Comparison of ENCODE assay signal across 8 mouse cellular contexts in genomic region chr12:103142550-103143010, GRCm38 (mm10).
DNase-seq lines count a peak whose midpoint lies in the region; ATAC-seq and TF ChIP-seq lines count a peak whose summit lies in the region.

No protein-coding gene starts in this region.

- 0 out of 2 replicates have a peak, but pooled peaks have one; percentile 23 for ATAC-seq in forebrain, embryonic 13.5 days
- no peak for ATAC-seq in forebrain, embryonic 11.5 days (replicated peaks; ENCODE audit: low FRiP score)
- ATAC-seq in stomach, postnatal 0 days (ENCODE audit: low FRiP score, low TSS enrichment) = no peak

- H3K9me3 ChIP-seq in forebrain, embryonic 13.5 days (replicated peaks) = peaks cover 9% of the 10 kb centered on the region
- H3K9me3 ChIP-seq in forebrain, embryonic 11.5 days (ENCODE audit: control insufficient read depth, low read length) = no peaks in the 10 kb centered on the region
- H3K9me3 ChIP-seq in stomach, postnatal 0 days (ENCODE audit: control insufficient read depth, low read length) = no peaks in the 10 kb centered on the region

- WGBS in forebrain, embryonic 13.5 days = 67% methylated on average over 9 of the region's 9 CpGs
- 71% methylated on average over 9 of the region's 9 CpGs for WGBS in forebrain, embryonic 11.5 days
- WGBS in stomach, postnatal 0 days = 53% methylated on average over 9 of the region's 9 CpGs

- no peaks in the 10 kb centered on the region for H3K4me1 ChIP-seq in forebrain, embryonic 13.5 days
- no peaks in the 10 kb centered on the region for H3K4me1 ChIP-seq in forebrain, embryonic 11.5 days (replicated peaks; ENCODE audit: control insufficient read depth, insufficient read depth, low read length)
- no peaks in the 10 kb centered on the region for H3K4me1 ChIP-seq in stomach, postnatal 0 days (replicated peaks; ENCODE audit: control insufficient read depth, insufficient read depth)

- peaks cover 12% of the 10 kb centered on the region for H3K36me3 ChIP-seq in forebrain, embryonic 13.5 days (ENCODE audit: poor library complexity, severe bottlenecking)
- no peaks in the 10 kb centered on the region for H3K36me3 ChIP-seq in forebrain, embryonic 11.5 days (ENCODE audit: control insufficient read depth, insufficient read depth, low read length)
- H3K36me3 ChIP-seq in stomach, postnatal 0 days (ENCODE audit: control insufficient read depth, insufficient read depth, low read length) = no peaks in the 10 kb centered on the region

- H3K27ac ChIP-seq in forebrain, embryonic 13.5 days = no peak overlapping the region
- no peak overlapping the region for H3K27ac ChIP-seq in forebrain, embryonic 11.5 days (ENCODE audit: low read depth, low read length)
- H3K27ac ChIP-seq in stomach, postnatal 0 days (replicated peaks) = no peak overlapping the region

- no peak overlapping the region for H3K4me2 ChIP-seq in forebrain, embryonic 13.5 days
- H3K4me2 ChIP-seq in forebrain, embryonic 11.5 days (ENCODE audit: low read depth, low read length, severe bottlenecking) = no peak overlapping the region
- no peak overlapping the region for H3K4me2 ChIP-seq in stomach, postnatal 0 days (replicated peaks; ENCODE audit: low read depth)

- no peaks in the 10 kb centered on the region for H3K27me3 ChIP-seq in forebrain, embryonic 13.5 days
- no peaks in the 10 kb centered on the region for H3K27me3 ChIP-seq in forebrain, embryonic 11.5 days (ENCODE audit: control insufficient read depth, insufficient read depth, low read length)
- no peaks in the 10 kb centered on the region for H3K27me3 ChIP-seq in stomach, postnatal 0 days (ENCODE audit: control insufficient read depth, insufficient read depth, low read length)

- TF ChIP-seq CTCF in stomach, postnatal 0 days (IDR thresholded peaks at IDR 0.05; ENCODE audit: low read depth) = peak; percentile 81

- no peak overlapping the region for H3K4me3 ChIP-seq in forebrain, embryonic 13.5 days
- H3K4me3 ChIP-seq in forebrain, embryonic 11.5 days (ENCODE audit: low read depth, low read length) = no peak overlapping the region
- H3K4me3 ChIP-seq in stomach, postnatal 0 days (ENCODE audit: low read depth, low read length) = no peak overlapping the region

- no peak overlapping the region for H3K9ac ChIP-seq in forebrain, embryonic 13.5 days
- H3K9ac ChIP-seq in forebrain, embryonic 11.5 days (ENCODE audit: low read length) = no peak overlapping the region
- no peak overlapping the region for H3K9ac ChIP-seq in stomach, postnatal 0 days (ENCODE audit: low read length)

- TF ChIP-seq EP300 in stomach, postnatal 0 days (optimal IDR thresholded peaks at IDR 0.05) = no peak

- no peak for DNase-seq in forebrain, embryonic 11.5 days (ENCODE audit: low spot score)
- DNase-seq in testis, postnatal 14 days (ENCODE audit: low spot score) = peak; percentile 11
- DNase-seq in testis, postnatal 10 days (ENCODE audit: low spot score) = no peak
- DNase-seq in embryo, embryonic 10 days (ENCODE audit: low spot score) = peak; percentile 77
- DNase-seq in heart, postnatal 4 days = peak; percentile 50
- DNase-seq in lung, postnatal 14 days = peak; percentile 34
- no peak for DNase-seq in stomach, postnatal 0 days (ENCODE audit: low spot score)

Comparison
In these comparisons a context has a peak if more than half of its experiments do, and no peak if none do; other contexts are left out.
1. DNase-seq: peak in testis, postnatal 14 days (single experiment), embryo, embryonic 10 days (single experiment), heart, postnatal 4 days (single experiment) and lung, postnatal 14 days (single experiment); none in forebrain, embryonic 11.5 days (single experiment), testis, postnatal 10 days (single experiment) and stomach, postnatal 0 days (single experiment).